Mouse (Mus musculus): ENCODE data around the gene Smad9. TPM values are rescaled to one million over a fixed set of nuclear protein-coding genes. Genes with fewer than 3 reads are reported as not detected.

Smad9 gene
- polyA plus RNA-seq, 1 experiment from 2014 or later, result 1.7 TPM

- under 1% methylated on average over 84 of the region's 84 CpGs for WGBS
- H3K27ac ChIP-seq, result peak overlapping the region; percentile 99
These were observed 20.8 kb upstream of the Smad9 start for GRCm38 (mm10) chr3:54734411-54735246.

GRCm38 (mm10) chr3:54735247-54736046, 19.9 kb upstream of the Smad9 start, which contains the start of the genes Exosc8 and Alg5:
Gene Exosc8, minus strand, starts transcription at chr3:54735393.
Gene Alg5, plus strand, starts transcription at chr3:54735539.
- WGBS, result under 1% methylated on average over 60 of the region's 65 CpGs

More at GRCm38 (mm10) chr3:54734411-54735246, 20.8 kb upstream of the Smad9 start:
- ATAC-seq (ENCODE audit: low FRiP score, low read depth), result peak; percentile 93
- Histone ChIP-seq H3K4me1 (peaks cover 13% of the 10 kb centered on the region), H3K27me3 (no peaks in the 10 kb centered on the region), H3K9me3 (no peaks in the 10 kb centered on the region), H3K36me3 (peaks cover 56% of the 10 kb centered on the region), H3K9ac (peak overlapping the region; percentile 95), H3K4me2 (replicated peaks) (peak overlapping the region; percentile 88), H3K4me3 (peak overlapping the region; percentile 85)

GRCm38 (mm10) chr3:54736101-54736927, 19.1 kb upstream of the Smad9 start:
- Histone ChIP-seq H3K4me2 (replicated peaks) (peak overlapping the region; percentile 88), H3K9me3 (no peaks in the 10 kb centered on the region), H3K4me3 (peak overlapping the region; percentile 85), H3K9ac (peak overlapping the region; percentile 95), H3K27me3 (no peaks in the 10 kb centered on the region), H3K27ac (peak overlapping the region; percentile 99; the same call in 1 of the 2 replicates), H3K36me3 (peaks cover 54% of the 10 kb centered on the region), H3K4me1 (peaks cover 13% of the 10 kb centered on the region)
- 55% methylated on average over 18 of the region's 18 CpGs for WGBS
- ATAC-seq (ENCODE audit: low FRiP score, low read depth), result no peak

More at GRCm38 (mm10) chr3:54735247-54736046, 19.9 kb upstream of the Smad9 start, which contains the start of the genes Exosc8 and Alg5:
- Histone ChIP-seq H3K9me3 (no peaks in the 10 kb centered on the region), H3K27ac (peak within 1 kb of the TSS; percentile 99), H3K36me3 (peaks cover 54% of the 10 kb centered on the region), H3K4me2 (replicated peaks) (peak within 1 kb of the TSS; percentile 88), H3K4me1 (peaks cover 13% of the 10 kb centered on the region), H3K27me3 (no peaks in the 10 kb centered on the region), H3K4me3 (peak within 1 kb of the TSS; percentile 85), H3K9ac (peak within 1 kb of the TSS; percentile 95)
- peak; percentile 91 for ATAC-seq (ENCODE audit: low FRiP score, low read depth)

- Histone ChIP-seq H3K36me3 (peaks cover 55% of the 10 kb centered on the region), H3K27ac (no peak overlapping the region), H3K4me3 (no peak overlapping the region), H3K4me1 (peaks cover 13% of the 10 kb centered on the region), H3K9me3 (no peaks in the 10 kb centered on the region), H3K4me2 (replicated peaks) (no peak overlapping the region), H3K9ac (no peak overlapping the region), H3K27me3 (no peaks in the 10 kb centered on the region)
- ATAC-seq (ENCODE audit: low FRiP score, low read depth), result no peak
- 94% methylated on average over 8 of the region's 8 CpGs for whole genome bisulfite sequencing
These were observed 18.1 kb upstream of the Smad9 start for GRCm38 (mm10) chr3:54737317-54737716.

- Histone ChIP-seq H3K9me3 (no peaks in the 10 kb centered on the region), H3K4me1 (no peaks in the 10 kb centered on the region), H3K9ac (no peak overlapping the region), H3K4me3 (no peak overlapping the region), H3K27me3 (no peaks in the 10 kb centered on the region), H3K36me3 (peaks cover 90% of the 10 kb centered on the region), H3K4me2 (replicated peaks) (no peak overlapping the region), H3K27ac (no peak overlapping the region)
- no peak for ATAC-seq (ENCODE audit: low FRiP score, low read depth)
- WGBS, result 96% methylated on average over 11 of the region's 11 CpGs
These were observed 13.4 kb upstream of the Smad9 start for GRCm38 (mm10) chr3:54741965-54742364.

GRCm38 (mm10) chr3:54745799-54746198, 9.6 kb upstream of the Smad9 start:
- H3K27me3 ChIP-seq, result no peaks in the 10 kb centered on the region
- peaks cover 99% of the 10 kb centered on the region for H3K36me3 ChIP-seq
- H3K9ac ChIP-seq, result no peak overlapping the region
- WGBS, result 54% methylated on average over 5 of the region's 5 CpGs
- H3K9me3 ChIP-seq, result no peaks in the 10 kb centered on the region
- no peak overlapping the region for H3K4me3 ChIP-seq
- no peak for ATAC-seq (ENCODE audit: low FRiP score, low read depth)
- no peak overlapping the region for H3K27ac ChIP-seq
- no peak overlapping the region for H3K4me2 ChIP-seq (replicated peaks)
- H3K4me1 ChIP-seq, result no peaks in the 10 kb centered on the region

- peaks cover 37% of the 10 kb centered on the region for H3K36me3 ChIP-seq
- no peak overlapping the region for H3K27ac ChIP-seq
- no peak overlapping the region for H3K4me3 ChIP-seq
- no peak for ATAC-seq (ENCODE audit: low FRiP score, low read depth)
- H3K4me1 ChIP-seq, result peaks cover 34% of the 10 kb centered on the region
- peaks cover 3% of the 10 kb centered on the region; the same call in 1 of the 2 replicates for H3K27me3 ChIP-seq
- H3K9me3 ChIP-seq, result no peaks in the 10 kb centered on the region
- no peak overlapping the region for H3K9ac ChIP-seq
- WGBS, result 77% methylated on average over 4 of the region's 4 CpGs
- H3K4me2 ChIP-seq (replicated peaks), result no peak overlapping the region
These were observed 2.0 kb upstream of the Smad9 start for GRCm38 (mm10) chr3:54753411-54753810.

GRCm38 (mm10) chr3:54756058-54756457, 676 bp downstream of the Smad9 start:
- H3K4me3 ChIP-seq, result peak overlapping the region; percentile 62
- peak; percentile 21; the same call in 1 of the 2 replicates for ATAC-seq (ENCODE audit: low FRiP score, low read depth)
- H3K27ac ChIP-seq, result peak overlapping the region; percentile 84

GRCm38 (mm10) chr3:54757446-54757845, 2.1 kb downstream of the Smad9 start:
- Histone ChIP-seq H3K36me3 (no peaks in the 10 kb centered on the region), H3K27ac (no peak overlapping the region), H3K4me1 (peaks cover 37% of the 10 kb centered on the region), H3K9ac (no peak overlapping the region), H3K27me3 (peaks cover 3% of the 10 kb centered on the region; the same call in 1 of the 2 replicates), H3K4me2 (replicated peaks) (peak overlapping the region; percentile 99), H3K9me3 (no peaks in the 10 kb centered on the region), H3K4me3 (no peak overlapping the region)
- no peak for ATAC-seq (ENCODE audit: low FRiP score, low read depth)
- WGBS, result 83% methylated on average over 8 of the region's 8 CpGs

More at GRCm38 (mm10) chr3:54756058-54756457, 676 bp downstream of the Smad9 start:
- Histone ChIP-seq H3K4me2 (replicated peaks) (peak overlapping the region; percentile 99), H3K4me1 (peaks cover 37% of the 10 kb centered on the region), H3K9me3 (no peaks in the 10 kb centered on the region), H3K36me3 (peaks cover 10% of the 10 kb centered on the region), H3K27me3 (peaks cover 3% of the 10 kb centered on the region; the same call in 1 of the 2 replicates), H3K9ac (peak overlapping the region; percentile 81)
- WGBS, result 0% methylated on average over 11 of the region's 11 CpGs

GRCm38 (mm10) chr3:54759211-54759610, 3.8 kb downstream of the Smad9 start:
- no peak overlapping the region for H3K27ac ChIP-seq
- H3K4me2 ChIP-seq (replicated peaks), result no peak overlapping the region
- peaks cover 41% of the 10 kb centered on the region for H3K4me1 ChIP-seq
- no peak overlapping the region for H3K9ac ChIP-seq
- H3K9me3 ChIP-seq, result no peaks in the 10 kb centered on the region
- ATAC-seq (ENCODE audit: low FRiP score, low read depth), result no peak
- 82% methylated on average over 9 of the region's 9 CpGs for WGBS
- H3K27me3 ChIP-seq, result peaks cover 2% of the 10 kb centered on the region; the same call in 1 of the 2 replicates
- H3K4me3 ChIP-seq, result no peak overlapping the region
- H3K36me3 ChIP-seq, result no peaks in the 10 kb centered on the region

Data from limb, embryonic 13.5 days (tissue).